Mouse (Mus musculus): ENCODE measurements at regions not wholly inside any gene's neighbourhood (a gene's known extent, or its start where the extent isn't known, plus 50 kb on each side); places are given as distances from the start of the nearest gene placed in this dataset.

DNA sequence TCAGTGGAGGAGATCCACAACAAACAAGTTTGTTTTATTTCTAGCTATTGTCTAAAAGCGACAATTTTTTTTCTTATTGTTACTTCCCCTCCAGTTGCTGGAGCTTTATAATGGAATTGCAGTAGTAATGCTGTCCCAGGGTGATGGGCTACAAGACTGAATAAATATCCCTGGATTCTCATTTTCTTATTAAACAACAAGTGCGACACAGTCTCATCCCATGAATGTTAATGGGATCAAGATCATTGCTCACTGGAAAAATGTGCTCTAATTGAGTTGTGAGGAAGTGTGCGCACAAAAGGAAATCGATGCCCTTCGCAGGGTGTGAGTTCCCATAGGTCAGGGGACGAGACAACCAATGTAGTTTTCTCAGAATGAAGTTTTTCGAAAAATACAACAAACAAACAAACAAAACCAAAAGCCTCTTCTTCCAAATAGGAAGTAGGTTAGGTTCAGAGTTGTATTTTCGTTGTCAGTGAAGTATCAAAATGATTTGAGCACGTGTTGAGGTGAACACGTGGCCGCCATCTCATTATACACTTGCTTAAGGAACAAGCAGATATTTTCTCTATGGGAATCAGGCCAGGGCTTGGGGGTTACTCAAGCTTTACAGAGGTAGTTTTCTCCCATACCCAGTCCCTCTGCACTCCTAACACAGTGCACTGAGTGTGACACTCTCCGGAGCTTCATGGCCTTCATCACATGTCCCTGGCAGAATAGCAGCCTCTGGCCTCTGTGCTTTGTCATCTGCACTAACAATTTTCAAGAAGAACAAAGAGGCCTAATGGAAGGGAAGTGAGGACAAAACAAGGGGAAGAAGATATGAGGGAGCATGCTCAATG, 205.7 kb downstream of the Rnf152 start:
- no peak for TF ChIP-seq CTCF (IDR thresholded peaks at IDR 0.05; ENCODE audit: borderline replicate concordance, insufficient read depth, low read depth, low read length)
- TF ChIP-seq POLR2A (IDR thresholded peaks at IDR 0.05; ENCODE audit: borderline replicate concordance, insufficient read depth, low read length): no peak

Data from cerebellum, adult 2 months (tissue).